Mouse (Mus musculus) embryonic facial prominence, embryonic 12.5 days (tissue): Measurements from ENCODE around the gene Ndufaf3. TPM values are rescaled to one million over a fixed set of nuclear protein-coding genes. Genes with fewer than 3 reads are reported as not detected.
"Not testable (repeated sequence)": the region's sequence is repeated elsewhere in the genome, so short reads cannot be mapped to it uniquely, and the experiment has no call there.

Source experiments
- ATAC-seq: fragments of 200-750 bp; cut with Nextera tagmentation; 2 replicates; pipeline ENCODE4 v1.8.0; 2017; ENCODE audit not compliant: insufficient number of reproducible peaks, insufficient read depth, low FRiP score, low TSS enrichment
- H3K27ac ChIP-seq: fragments of 300-500 bp; sonication (generic); 2 replicates; pipeline ENCODE4 v1.5.1; 2016; ENCODE audit warnings: mild to moderate bottlenecking
- H3K27me3 ChIP-seq: fragments of 300-500 bp; sonication (generic); 2 replicates; pipeline ENCODE4 v1.6.1; 2016; ENCODE audit warnings: mild to moderate bottlenecking, moderate library complexity
- H3K36me3 ChIP-seq: fragments of 300-500 bp; sonication (generic); 2 replicates; pipeline ENCODE4 v1.6.1; 2016; ENCODE audit warnings: mild to moderate bottlenecking
- H3K4me1 ChIP-seq: fragments of 300-500 bp; sonication (generic); 2 replicates; pipeline ENCODE4 v1.6.1; 2016
- H3K4me2 ChIP-seq: fragments of 300-500 bp; sonication (generic); replicated peaks from 2 replicates; pipeline ENCODE4 v1.6.1; 2016; ENCODE audit warnings: mild to moderate bottlenecking, moderate library complexity
- H3K4me3 ChIP-seq: fragments of 300-500 bp; sonication (generic); 2 replicates; pipeline ENCODE4 v1.5.1; 2016; ENCODE audit warnings: mild to moderate bottlenecking
- H3K9ac ChIP-seq: fragments of 300-500 bp; sonication (generic); 2 replicates; pipeline ENCODE4 v1.6.1; 2016; ENCODE audit warnings: mild to moderate bottlenecking, moderate library complexity
- H3K9me3 ChIP-seq: fragments of 300-500 bp; sonication (generic); 2 replicates; pipeline ENCODE4 v1.6.1; 2016; ENCODE audit warnings: mild to moderate bottlenecking, moderate library complexity
- WGBS: fragments of 180-500 bp; shearing (Covaris S2); methylation state at CpG from one replicate; pipeline ENCODE4 v1.1.7; 2016; 5-methylcytosine and 5-hydroxymethylcytosine counted together
- polyA plus RNA-seq: library from polyadenylated mRNA; unstranded; fragments of >200 nt; fragmentation: Nextera tagmentation; extraction: Ambion mirVana; gene quantifications from 2 replicates; pipeline ENCODE4 v1.2.1, GENCODE M21; 2016

Gene Ndufaf3
- 49.9 and 59.2 TPM in 2 replicates for polyA plus RNA-seq

GRCm38 (mm10) chr9:108566815-108567776 is at the start of gene Ndufaf3:
Gene Ndufaf3, minus strand, starts transcription at chr9:108567434.
- Histone ChIP-seq H3K27ac (peak within 1 kb of the TSS; percentile 82), H3K4me2 (peak within 1 kb of the TSS; percentile 95), H3K9ac (peak within 1 kb of the TSS; percentile 78), H3K36me3 (peaks cover 47% of the 10 kb centered on the region), H3K4me1 (peaks cover 29% of the 10 kb centered on the region), H3K4me3 (peak within 1 kb of the TSS; percentile 67), H3K27me3 (no peaks in the 10 kb centered on the region), H3K9me3 (no peaks in the 10 kb centered on the region)
- under 1% methylated on average over 73 of the region's 73 CpGs for WGBS
- peak; percentile 61 for ATAC-seq

GRCm38 (mm10) chr9:108611488-108611887 is 44.3 kb upstream of the Ndufaf3 start:
- H3K4me1 ChIP-seq: no peaks in the 10 kb centered on the region
- H3K27me3 ChIP-seq: no peaks in the 10 kb centered on the region
- ATAC-seq: no peak
- no peak overlapping the region for H3K4me3 ChIP-seq
- no peak overlapping the region for H3K27ac ChIP-seq
- WGBS: 94% methylated on average over 10 of the region's 10 CpGs
- no peak overlapping the region for H3K9ac ChIP-seq
- no peaks in the 10 kb centered on the region for H3K9me3 ChIP-seq
- peaks cover 84% of the 10 kb centered on the region for H3K36me3 ChIP-seq
- no peak overlapping the region for H3K4me2 ChIP-seq

GRCm38 (mm10) chr9:108608889-108609288 is 41.7 kb upstream of the Ndufaf3 start:
- WGBS: 85% methylated on average over 4 of the region's 4 CpGs
- no peak overlapping the region for H3K4me3 ChIP-seq
- H3K9ac ChIP-seq: no peak overlapping the region
- ATAC-seq: no peak
- H3K4me1 ChIP-seq: no peaks in the 10 kb centered on the region
- H3K4me2 ChIP-seq: no peak overlapping the region
- no peak overlapping the region for H3K27ac ChIP-seq
- peaks cover 87% of the 10 kb centered on the region for H3K36me3 ChIP-seq
- H3K9me3 ChIP-seq: no peaks in the 10 kb centered on the region
- H3K27me3 ChIP-seq: no peaks in the 10 kb centered on the region

GRCm38 (mm10) chr9:108607929-108608328 is 40.7 kb upstream of the Ndufaf3 start:
- ATAC-seq, H3K9me3 ChIP-seq, H3K4me2 ChIP-seq, H3K27ac ChIP-seq, H3K4me1 ChIP-seq, H3K9ac ChIP-seq, H3K4me3 ChIP-seq, H3K27me3 ChIP-seq: not testable (repeated sequence)
- 97% methylated on average over 5 of the region's 5 CpGs for WGBS
- peaks cover 87% of the 10 kb centered on the region for H3K36me3 ChIP-seq

DNA sequence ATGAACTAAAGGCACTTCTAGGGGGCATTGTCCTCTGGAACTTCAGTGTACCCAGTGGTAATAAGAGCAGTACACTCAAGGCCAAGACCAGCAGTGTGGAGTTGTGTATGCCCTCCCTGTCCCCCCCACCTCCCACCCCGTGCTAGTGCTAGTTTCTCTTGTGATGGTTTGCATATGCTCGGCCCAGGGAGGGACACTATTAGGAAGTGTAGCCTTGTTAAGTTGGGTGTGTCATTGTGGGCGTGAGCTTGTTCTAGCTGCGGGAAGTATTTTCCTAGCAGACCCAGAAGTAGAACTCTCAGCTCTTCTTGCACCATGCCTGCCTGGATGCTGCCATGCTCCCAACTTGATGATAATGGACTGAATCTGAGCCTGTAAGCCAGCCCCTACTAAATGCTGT is 34.8 kb upstream of the Ndufaf3 start:
- Histone ChIP-seq H3K9me3 (no peaks in the 10 kb centered on the region), H3K27me3 (no peaks in the 10 kb centered on the region), H3K4me3 (no peak overlapping the region), H3K4me2 (no peak overlapping the region), H3K27ac (no peak overlapping the region), H3K9ac (no peak overlapping the region), H3K4me1 (peaks cover 2% of the 10 kb centered on the region; the same call in 1 of the 2 replicates), H3K36me3 (peaks cover 45% of the 10 kb centered on the region)
- ATAC-seq: no peak
- 86% methylated on average over 4 of the region's 4 CpGs for WGBS

- no peak for ATAC-seq
- peaks cover 33% of the 10 kb centered on the region for H3K36me3 ChIP-seq
- H3K9me3 ChIP-seq: no peaks in the 10 kb centered on the region
- H3K27ac ChIP-seq: no peak overlapping the region
- H3K9ac ChIP-seq: no peak overlapping the region
- WGBS: 56% methylated on average over 2 of the region's 2 CpGs
- H3K27me3 ChIP-seq: no peaks in the 10 kb centered on the region
- H3K4me1 ChIP-seq: peaks cover 2% of the 10 kb centered on the region; the same call in 1 of the 2 replicates
- H3K4me2 ChIP-seq: no peak overlapping the region
- no peak overlapping the region for H3K4me3 ChIP-seq
These were observed 32.8 kb upstream of the Ndufaf3 start for GRCm38 (mm10) chr9:108600011-108600410.

- no peaks in the 10 kb centered on the region for H3K9me3 ChIP-seq
- ATAC-seq: no peak
- no peaks in the 10 kb centered on the region for H3K27me3 ChIP-seq
- H3K27ac ChIP-seq: no peak overlapping the region
- WGBS: 74% methylated on average over 4 of the region's 4 CpGs
- no peak overlapping the region for H3K4me2 ChIP-seq
- peaks cover 25% of the 10 kb centered on the region for H3K36me3 ChIP-seq
- H3K4me1 ChIP-seq: peaks cover 2% of the 10 kb centered on the region; the same call in 1 of the 2 replicates
- no peak overlapping the region for H3K4me3 ChIP-seq
- no peak overlapping the region for H3K9ac ChIP-seq
These were observed 31.9 kb upstream of the Ndufaf3 start for GRCm38 (mm10) chr9:108599021-108599566.

DNA sequence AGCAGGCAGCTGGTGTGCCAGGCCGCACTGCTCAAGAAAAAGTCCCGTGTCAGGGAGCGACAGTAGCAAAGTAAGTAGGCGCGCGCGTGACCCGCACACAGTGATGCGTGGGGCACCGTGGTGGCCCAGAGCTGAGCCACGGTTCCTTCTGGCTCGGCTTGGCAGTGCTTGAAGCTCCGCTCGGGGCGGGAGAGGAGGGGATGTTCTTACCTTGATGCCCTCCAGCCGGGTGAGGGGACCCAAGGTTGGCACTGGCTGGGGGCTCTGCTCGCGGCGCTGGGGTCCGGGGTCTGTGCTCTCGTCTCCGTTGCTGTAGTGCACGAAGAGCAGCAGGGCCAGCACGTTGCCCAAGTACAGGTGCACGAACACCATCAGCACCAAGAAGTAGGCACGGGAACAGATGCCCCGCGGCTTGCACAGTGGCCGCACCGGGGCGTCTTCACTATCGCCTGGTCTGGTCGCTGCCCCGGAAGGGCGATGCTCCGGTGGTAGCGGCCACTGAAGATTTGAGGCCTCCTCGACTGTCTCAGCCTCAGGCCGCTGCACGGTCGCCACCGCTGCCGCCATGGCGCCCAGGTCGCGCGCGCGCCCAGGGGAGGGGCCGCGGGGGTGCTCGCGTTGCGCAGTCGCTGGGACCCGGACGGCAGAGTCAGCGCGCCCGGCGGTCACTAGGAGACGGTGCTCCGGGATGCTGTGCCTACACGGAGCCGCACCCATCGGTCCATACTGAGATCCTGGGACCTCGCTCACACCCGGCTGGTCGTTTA is 29.9 kb upstream of the Ndufaf3 start, which contains the start of gene P4htm:
Gene P4htm (minus strand): TSS at position 670 of the 767 bp plus-strand sequence.
- ATAC-seq: peak; percentile 65
- no peaks in the 10 kb centered on the region for H3K9me3 ChIP-seq
- 0 out of 2 replicates have a peak, but pooled peaks cover 7% of the 10 kb centered on the region for H3K36me3 ChIP-seq
- H3K4me1 ChIP-seq: peaks cover 2% of the 10 kb centered on the region; the same call in 1 of the 2 replicates
- H3K9ac ChIP-seq: peak within 1 kb of the TSS; percentile 83
- peak within 1 kb of the TSS; percentile 69 for H3K4me3 ChIP-seq
- H3K4me2 ChIP-seq: peak within 1 kb of the TSS; percentile 91
- H3K27ac ChIP-seq: peak within 1 kb of the TSS; percentile 46
- no peaks in the 10 kb centered on the region for H3K27me3 ChIP-seq
- 3% methylated on average over 69 of the region's 69 CpGs for WGBS

- no peak overlapping the region for H3K9ac ChIP-seq
- no peaks in the 10 kb centered on the region for H3K36me3 ChIP-seq
- H3K4me1 ChIP-seq: peaks cover 2% of the 10 kb centered on the region; the same call in 1 of the 2 replicates
- no peak overlapping the region for H3K27ac ChIP-seq
- no peaks in the 10 kb centered on the region for H3K9me3 ChIP-seq
- H3K27me3 ChIP-seq: no peaks in the 10 kb centered on the region
- no peak for ATAC-seq
- no peak overlapping the region for H3K4me2 ChIP-seq
- H3K4me3 ChIP-seq: no peak overlapping the region
- 73% methylated on average over 3 of the region's 3 CpGs for WGBS
These were observed 27.1 kb upstream of the Ndufaf3 start for GRCm38 (mm10) chr9:108594354-108594753.

- H3K36me3 ChIP-seq: no peaks in the 10 kb centered on the region
- H3K4me3 ChIP-seq: no peak overlapping the region
- H3K27me3 ChIP-seq: no peaks in the 10 kb centered on the region
- no peak overlapping the region for H3K27ac ChIP-seq
- H3K4me1 ChIP-seq: peaks cover 24% of the 10 kb centered on the region
- H3K9ac ChIP-seq: no peak overlapping the region
- ATAC-seq: no peak
- no peak overlapping the region for H3K4me2 ChIP-seq
- no peaks in the 10 kb centered on the region for H3K9me3 ChIP-seq
- 83% methylated on average over 4 of the region's 4 CpGs for WGBS
These were observed 24.2 kb upstream of the Ndufaf3 start for GRCm38 (mm10) chr9:108591462-108591861.

- Histone ChIP-seq H3K9ac (no peak overlapping the region), H3K36me3 (no peaks in the 10 kb centered on the region), H3K4me2 (no peak overlapping the region), H3K27ac (peak overlapping the region; percentile 80; the same call in 1 of the 2 replicates), H3K27me3 (no peaks in the 10 kb centered on the region), H3K9me3 (no peaks in the 10 kb centered on the region), H3K4me1 (peaks cover 24% of the 10 kb centered on the region), H3K4me3 (no peak overlapping the region)
- ATAC-seq: no peak
- 69% methylated on average over 5 of the region's 5 CpGs for WGBS
These were observed 22.0 kb upstream of the Ndufaf3 start for GRCm38 (mm10) chr9:108589229-108589628.
